Mouse (Mus musculus) stomach, embryonic 16.5 days (tissue): ENCODE measurements around the gene Alx3. TPM values are rescaled to one million over a fixed set of nuclear protein-coding genes. Genes with fewer than 3 reads are reported as not detected.
"Not testable (repeated sequence)": the region's sequence is repeated elsewhere in the genome, so short reads cannot be mapped to it uniquely, and the experiment has no call there.

Source experiments
- ATAC-seq: fragments of 200-750 bp; cut with Nextera tagmentation; 2 replicates; pipeline ENCODE4 v1.8.0; 2017; ENCODE audit warnings: moderate number of reproducible peaks, moderate TSS enrichment; ENCODE audit not compliant: insufficient read depth, low FRiP score
- H3K27ac ChIP-seq: fragments of 300-500 bp; sonication (generic); 2 replicates; pipeline ENCODE4 v1.5.1; 2014; ENCODE audit warnings: low read length
- H3K27me3 ChIP-seq: fragments of 300-500 bp; sonication (generic); 2 replicates; pipeline ENCODE4 v1.6.1; 2014; ENCODE audit warnings: low read length, control low read depth, mixed read lengths; ENCODE audit not compliant: control insufficient read depth, insufficient read depth
- H3K36me3 ChIP-seq: fragments of 300-500 bp; sonication (generic); 2 replicates; pipeline ENCODE4 v1.6.1; 2014; ENCODE audit warnings: low read length; ENCODE audit not compliant: control insufficient read depth, insufficient read depth
- H3K4me1 ChIP-seq: fragments of 300-500 bp; sonication (generic); 2 replicates; pipeline ENCODE4 v1.6.1; 2014; ENCODE audit warnings: low read length, control low read depth, mixed read lengths; ENCODE audit not compliant: control insufficient read depth, insufficient read depth
- H3K4me2 ChIP-seq: fragments of 300-500 bp; sonication (generic); 2 replicates; pipeline ENCODE4 v1.6.1; 2014; ENCODE audit warnings: low read depth, low read length, mixed read lengths
- H3K4me3 ChIP-seq: fragments of 300-500 bp; sonication (generic); replicated peaks from 2 replicates; pipeline ENCODE4 v1.5.1; 2014; ENCODE audit warnings: mild to moderate bottlenecking, low read length
- H3K9ac ChIP-seq: fragments of 300-500 bp; sonication (generic); 2 replicates; pipeline ENCODE4 v1.6.1; 2014; ENCODE audit warnings: low read length
- H3K9me3 ChIP-seq: fragments of 300-500 bp; sonication (generic); replicated peaks from 2 replicates; pipeline ENCODE4 v1.6.1; 2016; ENCODE audit warnings: low read length, control low read depth; ENCODE audit not compliant: control insufficient read depth
- WGBS: fragments of 180-500 bp; shearing (Covaris S2); extraction: QIAGEN DNeasy Blood & Tissue Kit; methylation state at CpG from one replicate; pipeline ENCODE4 v1.1.7; 2014; 5-methylcytosine and 5-hydroxymethylcytosine counted together
- polyA plus RNA-seq: library from polyadenylated mRNA; unstranded; fragments of >200 nt; fragmentation: Nextera tagmentation; extraction: Ambion mirVana; gene quantifications from 2 replicates; pipeline ENCODE4 v1.2.1, GENCODE M21; 2015

Gene Alx3
- polyA plus RNA-seq, 1 experiment from 2014 or later: 0.25 TPM

DNA sequence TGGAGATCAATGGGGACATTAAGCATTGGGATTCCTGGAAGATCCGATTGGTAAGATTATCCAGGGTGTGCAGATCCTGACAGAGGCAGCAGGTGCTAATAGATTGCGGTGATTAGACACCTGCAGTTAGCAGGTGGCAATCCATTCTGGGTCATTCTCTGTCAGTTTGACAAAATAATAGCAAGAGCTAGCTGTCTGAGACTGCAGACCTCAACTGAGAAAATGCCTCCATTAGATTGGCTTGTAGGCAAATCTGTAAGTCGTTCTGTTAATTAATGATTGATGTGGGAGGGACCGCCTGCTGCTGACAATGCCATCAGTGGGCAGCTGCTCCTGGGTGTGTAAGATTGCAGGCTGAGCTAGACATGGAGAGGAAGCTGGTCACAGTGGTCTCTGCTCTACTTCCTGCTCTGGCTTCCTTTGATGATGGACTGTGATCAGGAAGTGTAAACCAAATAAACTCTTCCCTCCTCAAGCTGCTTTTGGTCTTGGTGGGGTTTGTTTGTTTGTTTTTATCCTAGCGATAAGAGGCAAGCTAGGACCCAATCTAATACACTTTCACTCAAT, 42.9 kb downstream of the Alx3 start:
- H3K27me3 ChIP-seq: no peaks in the 10 kb centered on the region
- no peaks in the 10 kb centered on the region for H3K9me3 ChIP-seq
- no peak overlapping the region for H3K9ac ChIP-seq
- no peaks in the 10 kb centered on the region for H3K4me1 ChIP-seq
- no peak for ATAC-seq
- WGBS: 58% methylated on average over 5 of the region's 5 CpGs
- H3K27ac ChIP-seq: no peak overlapping the region
- H3K36me3 ChIP-seq: no peaks in the 10 kb centered on the region
- no peak overlapping the region for H3K4me2 ChIP-seq
- H3K4me3 ChIP-seq: no peak overlapping the region

DNA sequence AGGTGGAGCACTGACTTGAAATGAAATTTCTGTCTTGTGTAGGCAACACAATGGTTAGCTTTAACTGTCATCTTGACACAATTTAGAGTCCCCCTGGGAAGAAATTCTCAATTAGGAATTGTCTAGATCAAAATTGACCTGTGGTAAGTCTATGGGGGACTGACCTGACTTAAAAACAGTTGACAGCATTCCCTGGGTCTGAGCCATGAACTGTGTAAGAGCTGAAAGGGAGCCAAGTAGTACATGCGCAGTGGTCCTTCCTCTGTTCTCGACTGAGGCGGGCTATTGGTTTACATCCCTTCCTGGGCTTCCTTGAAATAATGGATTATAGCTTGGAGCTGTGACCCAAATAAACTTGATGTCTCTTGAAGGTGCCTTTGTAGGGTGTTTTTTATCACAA, 52.1 kb downstream of the Alx3 start:
- H3K27ac ChIP-seq: no peak overlapping the region
- H3K4me1 ChIP-seq: no peaks in the 10 kb centered on the region
- H3K4me3 ChIP-seq: no peak overlapping the region
- ATAC-seq: no peak
- H3K4me2 ChIP-seq: no peak overlapping the region
- no peaks in the 10 kb centered on the region for H3K9me3 ChIP-seq
- H3K36me3 ChIP-seq: no peaks in the 10 kb centered on the region
- no peak overlapping the region for H3K9ac ChIP-seq
- WGBS: 78% methylated on average over 3 of the region's 3 CpGs
- no peaks in the 10 kb centered on the region for H3K27me3 ChIP-seq

GRCm38 (mm10) chr3:107650276-107650675, 55.4 kb downstream of the Alx3 start:
- H3K4me3 ChIP-seq, H3K27ac ChIP-seq, H3K4me2 ChIP-seq, H3K27me3 ChIP-seq, H3K9me3 ChIP-seq, H3K4me1 ChIP-seq, ATAC-seq, H3K9ac ChIP-seq, H3K36me3 ChIP-seq: not testable (repeated sequence)
- WGBS: 49% methylated on average over 5 of the region's 5 CpGs

GRCm38 (mm10) chr3:107652968-107653367, 58.1 kb downstream of the Alx3 start:
- ATAC-seq: no peak
- no peaks in the 10 kb centered on the region for H3K36me3 ChIP-seq
- H3K27me3 ChIP-seq: no peaks in the 10 kb centered on the region
- no peaks in the 10 kb centered on the region for H3K4me1 ChIP-seq
- H3K4me2 ChIP-seq: no peak overlapping the region
- no peak overlapping the region for H3K4me3 ChIP-seq
- no peak overlapping the region for H3K27ac ChIP-seq
- no peak overlapping the region for H3K9ac ChIP-seq
- no peaks in the 10 kb centered on the region for H3K9me3 ChIP-seq
- WGBS: 85% methylated on average over 3 of the region's 3 CpGs

DNA sequence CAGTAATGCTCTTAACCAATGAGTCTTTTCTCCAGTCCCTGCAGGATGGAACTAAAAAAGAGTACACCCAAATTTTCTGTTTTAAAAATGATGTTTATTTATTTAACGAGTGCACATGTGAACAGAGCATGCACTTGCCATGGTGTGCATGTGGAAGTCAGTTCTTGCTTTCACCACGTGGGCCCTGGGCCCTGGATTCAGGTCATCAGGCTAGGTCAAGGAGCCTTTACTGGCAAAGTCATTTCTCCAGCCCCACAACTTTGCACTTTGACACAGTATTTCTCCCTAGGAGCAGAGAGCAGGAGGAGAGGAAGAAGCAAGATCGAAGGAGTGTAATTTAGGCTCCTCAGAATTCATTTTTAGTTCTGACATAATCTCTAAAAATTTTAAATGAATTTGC, 60.0 kb downstream of the Alx3 start:
- H3K9ac ChIP-seq: no peak overlapping the region
- H3K9me3 ChIP-seq: no peaks in the 10 kb centered on the region
- H3K27me3 ChIP-seq: no peaks in the 10 kb centered on the region
- H3K4me3 ChIP-seq: no peak overlapping the region
- WGBS: 74% methylated on average over 3 of the region's 3 CpGs
- peaks cover 5% of the 10 kb centered on the region for H3K36me3 ChIP-seq
- no peak overlapping the region for H3K27ac ChIP-seq
- H3K4me2 ChIP-seq: no peak overlapping the region
- H3K4me1 ChIP-seq: no peaks in the 10 kb centered on the region
- ATAC-seq: no peak

Other genes starting within 250 kb of the Alx3 start
- 0.14 TPM in 1 of 2 replicates, not detected in the other for gene Kcnc4, start 135.5 kb upstream of the Alx3 start, polyA plus RNA-seq
- gene Slc6a17, start 77.0 kb upstream of the Alx3 start, polyA plus RNA-seq: 2.1 and 2.2 TPM in 2 replicates
- not detected in 2 replicates for gene Ubl4b, start 40.0 kb upstream of the Alx3 start, polyA plus RNA-seq
- gene Gm10961, start 36.3 kb downstream of the Alx3 start, polyA plus RNA-seq: not detected in 2 replicates
- 32.7 and 36.4 TPM in 2 replicates for gene Strip1, start 36.7 kb downstream of the Alx3 start, polyA plus RNA-seq
- gene Ahcyl1, start 101.5 kb downstream of the Alx3 start, polyA plus RNA-seq: 65.8 and 71.2 TPM in 2 replicates
- 19.2 and 20.2 TPM in 2 replicates for gene Csf1, start 165.4 kb downstream of the Alx3 start, polyA plus RNA-seq